Mouse (Mus musculus) G1E (cell line): ENCODE data around the gene Fam104a. TPM values are rescaled to one million over a fixed set of nuclear protein-coding genes. Genes with fewer than 3 reads are reported as not detected.

Experiments
- ATAC-seq: 2 replicates; pipeline ENCODE4 v1.8.0; 2016; ENCODE audit warnings: mild to moderate bottlenecking; ENCODE audit not compliant: insufficient number of reproducible peaks, poor library complexity, low FRiP score, severe bottlenecking; ENCODE audit errors: extremely low read depth
- DNase-seq: peaks from one replicate; pipeline ENCODE4 v3.0.0; 2012; ENCODE audit warnings: low spot score
- H3K27me3 ChIP-seq: 2 replicates; pipeline ENCODE4 v1.6.1; 2012; ENCODE audit warnings: mild to moderate bottlenecking, low read length, inconsistent platforms; ENCODE audit not compliant: insufficient read depth
- H3K36me3 ChIP-seq: replicated peaks from 2 replicates; pipeline ENCODE3; 2012; ENCODE audit warnings: mild to moderate bottlenecking, inconsistent platforms
- H3K4me1 ChIP-seq: 2 replicates; pipeline ENCODE4 v1.6.1; 2012; ENCODE audit warnings: low read depth, low read length, inconsistent platforms, mixed read lengths; ENCODE audit not compliant: insufficient read depth
- H3K4me3 ChIP-seq: 2 replicates; pipeline ENCODE4 v1.5.1; 2012; ENCODE audit warnings: low read depth, mild to moderate bottlenecking, inconsistent platforms, low read length, moderate library complexity, mixed read lengths
- H3K9me3 ChIP-seq: replicated peaks from 2 replicates; pipeline ENCODE4 v1.6.1; 2012; ENCODE audit warnings: inconsistent platforms
- CTCF ChIP-seq: IDR thresholded peaks from 2 replicates; pipeline ENCODE4 v1.5.1; 2012; ENCODE audit warnings: low read depth, low read length, inconsistent platforms, mixed read lengths
- GATA1 ChIP-seq: IDR thresholded peaks from 2 replicates; pipeline ENCODE4 v1.6.1; 2012; ENCODE audit warnings: borderline replicate concordance, low read length, inconsistent platforms, mixed read lengths
- GATA2 ChIP-seq: IDR thresholded peaks from 2 replicates; pipeline ENCODE4 v1.6.1; 2012; ENCODE audit warnings: low read depth, low read length, inconsistent platforms, borderline replicate concordance
- POLR2AphosphoS5 ChIP-seq: IDR thresholded peaks from 2 replicates; pipeline ENCODE4 v1.6.1; 2012; ENCODE audit warnings: low read depth, low read length, inconsistent platforms; ENCODE audit not compliant: insufficient replicate concordance
- TAL1 ChIP-seq: conservative IDR thresholded peaks from 2 replicates; pipeline ENCODE4 v1.6.1; 2012; ENCODE audit warnings: low read depth, low read length, inconsistent platforms, mixed read lengths
- polyA plus RNA-seq: library from polyadenylated mRNA; stranded (reverse); fragments of >175 nt; gene quantifications from 2 replicates; pipeline ENCODE4 v1.2.3, GENCODE M21; 2012
- total RNA-seq, 2 experiments: library from RNA; stranded (forward) in 1 of 2; stranded (reverse) in 1 of 2; fragments of 200-1000 nt in 1 of 2; fragments of >200 nt in 1 of 2; fragmentation: Nextera tagmentation in 1 of 2; gene quantifications; 2 replicates each; pipeline ENCODE4 v1.2.3; 2014 to 2017

Gene Fam104a
- total and polyA plus RNA-seq, 3 experiments = 35.9 to 111 (median 43.8) TPM

DNA sequence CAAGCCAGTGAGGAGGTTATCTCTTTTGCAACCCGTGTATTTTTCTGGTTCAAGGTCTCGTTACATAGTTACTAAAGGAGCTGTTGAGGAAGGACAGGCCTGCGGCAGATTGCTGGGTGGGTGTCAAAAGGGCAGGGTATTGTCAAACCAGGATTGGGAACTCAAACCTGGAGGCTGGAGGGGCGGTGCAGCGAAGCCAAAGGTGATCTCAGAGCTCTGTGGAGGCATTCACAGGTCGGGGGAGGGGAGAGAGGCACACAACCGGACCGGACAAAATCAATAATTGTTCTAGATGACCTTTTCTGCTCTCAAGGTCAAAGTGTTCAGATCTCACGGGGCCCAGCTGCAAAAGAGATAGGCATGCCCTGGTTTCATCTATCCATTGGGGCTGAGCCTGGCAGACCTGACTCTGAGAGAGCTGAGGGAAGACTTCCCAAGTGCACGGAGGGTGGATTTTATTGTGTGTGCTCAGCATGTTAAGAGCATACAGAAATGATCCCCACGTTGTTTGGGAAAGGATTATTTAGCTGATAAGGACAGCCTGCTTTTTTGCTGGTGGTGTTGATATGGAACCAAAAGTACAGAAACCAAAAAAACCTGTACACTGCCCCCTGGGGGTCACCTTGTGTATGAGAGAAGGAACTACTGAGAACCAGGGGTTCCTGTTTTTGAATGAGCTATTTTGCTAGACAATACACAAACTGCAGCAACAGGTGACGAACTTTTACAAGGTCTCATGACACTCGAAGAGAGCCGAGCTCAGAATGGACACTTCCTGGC is 66.6 kb downstream of the Fam104a start:
- H3K4me3 ChIP-seq = no peak overlapping the region
- ATAC-seq (no peak), DNase-seq (no peak)
- no peaks in the 10 kb centered on the region for H3K36me3 ChIP-seq
- TF ChIP-seq TAL1 (no peak), GATA1 (no peak), POLR2AphosphoS5 (no peak), CTCF (no peak), GATA2 (no peak)
- peaks cover 59% of the 10 kb centered on the region for H3K9me3 ChIP-seq
- no peaks in the 10 kb centered on the region for H3K4me1 ChIP-seq
- H3K27me3 ChIP-seq = peaks cover 4% of the 10 kb centered on the region; the same call in 1 of the 2 replicates

DNA sequence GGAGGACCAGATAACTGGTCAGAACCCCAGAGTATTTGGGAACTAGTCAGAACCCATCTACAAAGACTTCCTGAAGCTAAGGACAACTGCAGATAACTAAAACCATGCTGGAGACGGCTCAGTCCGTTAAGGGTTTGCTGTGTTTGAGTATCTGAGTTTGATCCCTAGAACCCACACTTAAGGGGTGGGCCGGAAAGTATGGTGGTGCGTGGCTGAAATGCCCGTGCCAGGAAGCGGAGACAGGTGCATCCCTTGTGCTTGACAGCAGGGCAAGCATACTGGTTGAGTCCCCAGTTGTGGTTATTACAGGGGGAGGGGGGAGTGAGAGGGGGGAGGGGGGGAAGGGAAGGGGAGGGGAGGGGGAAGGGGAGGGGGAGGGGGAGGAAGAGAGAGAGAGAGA is 69.5 kb downstream of the Fam104a start:
- Histone ChIP-seq H3K27me3 (peaks cover 4% of the 10 kb centered on the region; the same call in 1 of the 2 replicates), H3K4me1 (no peaks in the 10 kb centered on the region), H3K4me3 (no peak overlapping the region), H3K36me3 (no peaks in the 10 kb centered on the region), H3K9me3 (peaks cover 45% of the 10 kb centered on the region)
- TF ChIP-seq TAL1 (no peak), POLR2AphosphoS5 (no peak), CTCF (no peak), GATA2 (no peak), GATA1 (no peak)
- ATAC-seq (no peak), DNase-seq (no peak)

DNA sequence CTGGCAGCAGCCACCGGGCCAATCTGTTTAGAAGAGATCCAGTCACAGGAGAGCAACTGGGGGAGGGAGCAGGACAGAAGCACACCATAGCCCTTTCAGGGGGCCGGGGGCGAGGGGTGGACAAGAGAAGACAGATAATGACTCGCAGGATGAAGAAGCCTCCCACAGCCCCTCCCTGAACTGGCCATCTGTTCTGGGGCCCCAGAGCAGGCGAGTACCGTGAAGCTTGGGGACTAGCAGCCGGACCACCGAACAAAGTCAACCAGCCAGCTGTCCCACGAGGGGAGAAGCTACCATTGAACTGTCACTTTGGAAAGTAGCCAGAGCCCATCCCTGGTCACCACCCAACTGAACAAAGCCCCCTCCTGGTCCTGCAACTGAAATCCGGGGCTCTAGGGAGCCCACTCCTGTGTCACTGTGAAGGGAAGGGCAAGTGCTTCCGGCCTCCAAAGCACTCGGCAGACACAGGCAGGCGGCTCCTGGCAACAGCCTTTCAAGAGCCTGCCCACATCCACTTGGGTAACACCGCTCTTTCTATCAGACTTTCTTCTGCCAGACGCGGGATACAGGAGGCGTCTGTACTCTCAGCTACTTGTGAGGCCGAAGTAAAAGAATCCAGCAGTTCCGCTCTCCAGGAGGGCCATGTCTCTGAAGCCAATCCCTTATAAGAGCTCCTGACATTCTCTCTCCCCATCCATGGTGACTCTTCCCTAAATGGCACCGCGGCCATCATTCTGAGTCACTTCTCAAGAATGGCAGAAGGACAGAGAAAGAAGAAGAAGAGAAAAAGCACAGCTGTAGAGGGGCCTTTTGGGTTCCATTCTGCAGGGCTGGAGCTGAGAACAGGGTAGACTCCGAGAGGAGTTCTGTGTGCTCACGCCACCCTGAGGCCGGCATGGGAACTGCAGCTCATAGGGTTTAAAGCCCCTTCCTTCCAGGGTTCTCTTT is 72.0 kb downstream of the Fam104a start:
- Histone ChIP-seq H3K36me3 (no peaks in the 10 kb centered on the region), H3K27me3 (no peaks in the 10 kb centered on the region), H3K4me3 (no peak overlapping the region), H3K9me3 (peaks cover 44% of the 10 kb centered on the region), H3K4me1 (no peaks in the 10 kb centered on the region)
- ATAC-seq (no peak), DNase-seq (no peak)
- TF ChIP-seq GATA2 = no peak
- no peak for TF ChIP-seq CTCF
- TF ChIP-seq GATA1 = no peak
- TF ChIP-seq TAL1 = no peak
- TF ChIP-seq POLR2AphosphoS5 = no peak

Other genes starting within 250 kb of the Fam104a start
- not detected in 2 replicates for gene Sstr2, start 64.8 kb downstream of the Fam104a start, total RNA-seq (2014; fragmentation: Nextera tagmentation)
- gene Sstr2, start 64.8 kb downstream of the Fam104a start, total RNA-seq (2017) = 0.16 TPM in 1 of 2 replicates, not detected in the other
- not detected in 2 replicates for gene Sstr2, start 64.8 kb downstream of the Fam104a start, polyA plus RNA-seq
- 22.4 and 33.4 TPM in 2 replicates for gene Cog1, start 35.0 kb downstream of the Fam104a start, total RNA-seq (2014; fragmentation: Nextera tagmentation)
- gene Cog1, start 35.0 kb downstream of the Fam104a start, total RNA-seq (2017) = 23.9 and 30.9 TPM in 2 replicates
- 29.1 and 33.3 TPM in 2 replicates for gene Cog1, start 35.0 kb downstream of the Fam104a start, polyA plus RNA-seq
- gene Slc39a11, start 34.1 kb downstream of the Fam104a start, total RNA-seq (2014; fragmentation: Nextera tagmentation) = 4.7 and 5.3 TPM in 2 replicates
- 4.9 and 5.0 TPM in 2 replicates for gene Slc39a11, start 34.1 kb downstream of the Fam104a start, total RNA-seq (2017)
- gene Slc39a11, start 34.1 kb downstream of the Fam104a start, polyA plus RNA-seq = 9.9 and 11.9 TPM in 2 replicates
- 14.9 and 20.2 TPM in 2 replicates for gene D11Wsu47e, start 257 bp upstream of the Fam104a start, total RNA-seq (2014; fragmentation: Nextera tagmentation)
- 14.0 and 16.1 TPM in 2 replicates for gene D11Wsu47e, start 257 bp upstream of the Fam104a start, total RNA-seq (2017)
- 6.5 and 7.0 TPM in 2 replicates for gene D11Wsu47e, start 257 bp upstream of the Fam104a start, polyA plus RNA-seq
- gene Cpsf4l, start 25.9 kb upstream of the Fam104a start, total RNA-seq (2014; fragmentation: Nextera tagmentation) = not detected in 2 replicates
- gene Cpsf4l, start 25.9 kb upstream of the Fam104a start, total RNA-seq (2017) = not detected in 2 replicates
- not detected in 2 replicates for gene Cpsf4l, start 25.9 kb upstream of the Fam104a start, polyA plus RNA-seq
- gene Cdc42ep4, start 67.7 kb upstream of the Fam104a start, total RNA-seq (2014; fragmentation: Nextera tagmentation) = 11.6 and 38.6 TPM in 2 replicates
- 10.6 and 10.8 TPM in 2 replicates for gene Cdc42ep4, start 67.7 kb upstream of the Fam104a start, total RNA-seq (2017)
- gene Cdc42ep4, start 67.7 kb upstream of the Fam104a start, polyA plus RNA-seq = 20.2 and 22.8 TPM in 2 replicates